Mouse (Mus musculus): Measurements from ENCODE around the gene Ust.

- no peak for TF ChIP-seq CTCF (conservative IDR thresholded peaks at IDR 0.05 in 1 of 2, IDR thresholded peaks at IDR 0.05 in 1 of 2; ENCODE audit: low read depth in 2 of 2, low read length in 2 of 2)
- TF ChIP-seq USF1 (IDR thresholded peaks at IDR 0.05; ENCODE audit: low read depth, low read length) = no peak
Observed at GRCm38 (mm10) chr10:8210366-8210765, 308.3 kb downstream of the Ust start.

Measured in CH12.LX (cell line).